Comparison of ENCODE assay signal across 20 mouse cellular contexts in genomic region chr1:153127622-153128021, GRCm38 (mm10). TPM values are rescaled to one million over a fixed set of nuclear protein-coding genes. Genes with fewer than 3 reads are reported as not detected.
DNase-seq lines count a peak whose midpoint lies in the region; ATAC-seq and TF ChIP-seq lines count a peak whose summit lies in the region.
"Had no signal": no experiment of that assay in that cellular context is flagged by ENCODE, and none has a peak within 500 bp of the region (broad histone marks: within the 10 kb centered on the region; RNA-seq: fewer than 3 reads in every experiment).

No protein-coding gene starts in this region.

- H3K9me3 ChIP-seq in midbrain, embryonic 11.5 days (ENCODE audit: control insufficient read depth, low read length), result no peaks in the 10 kb centered on the region
- no peaks in the 10 kb centered on the region for H3K9me3 ChIP-seq in midbrain, embryonic 14.5 days (ENCODE audit: control insufficient read depth, low read length)
- H3K9me3 ChIP-seq in hindbrain, embryonic 13.5 days, result no peaks in the 10 kb centered on the region
- H3K9me3 ChIP-seq: G1E; hindbrain, embryonic 10.5 days; limb, embryonic 10.5 days; limb, embryonic 15.5 days; liver, embryonic 13.5 days; neural tube, embryonic 12.5 days had no signal

- H3K4me2 ChIP-seq in midbrain, embryonic 11.5 days, result no peak overlapping the region
- H3K4me2 ChIP-seq in midbrain, embryonic 14.5 days (ENCODE audit: low read length), result no peak overlapping the region
- no peak overlapping the region for H3K4me2 ChIP-seq in hindbrain, embryonic 13.5 days
- H3K4me2 ChIP-seq: limb, embryonic 15.5 days; liver, embryonic 13.5 days; lung, embryonic 14.5 days; neural tube, embryonic 12.5 days had no signal

- no peaks in the 10 kb centered on the region for H3K79me2 ChIP-seq in heart, adult 2 months (replicated peaks; ENCODE audit: control insufficient read depth, insufficient read depth, low read length)

- TF ChIP-seq POLR2A in heart, adult 2 months (IDR thresholded peaks at IDR 0.05; ENCODE audit: insufficient read depth, low read depth, low read length), result no peak

- no peak overlapping the region for H3K9ac ChIP-seq in heart, adult 2 months (ENCODE audit: low read depth, low read length)
- no peak overlapping the region for H3K9ac ChIP-seq in midbrain, embryonic 11.5 days (ENCODE audit: low read length)
- H3K9ac ChIP-seq in midbrain, embryonic 14.5 days (replicated peaks; ENCODE audit: low read length), result no peak overlapping the region
- H3K9ac ChIP-seq in hindbrain, embryonic 13.5 days, result no peak overlapping the region
- H3K9ac ChIP-seq: limb, embryonic 15.5 days; liver, embryonic 13.5 days; lung, embryonic 14.5 days; neural tube, embryonic 12.5 days had no signal

- H3K27me3 ChIP-seq in heart, adult 2 months (ENCODE audit: control insufficient read depth, insufficient read depth, low read length), result no peaks in the 10 kb centered on the region
- H3K27me3 ChIP-seq in midbrain, embryonic 11.5 days (ENCODE audit: control insufficient read depth, insufficient read depth, low read length), result no peaks in the 10 kb centered on the region
- no peaks in the 10 kb centered on the region for H3K27me3 ChIP-seq in midbrain, embryonic 14.5 days (ENCODE audit: control insufficient read depth, insufficient read depth, low read length)
- no peaks in the 10 kb centered on the region for H3K27me3 ChIP-seq in hindbrain, embryonic 13.5 days
- H3K27me3 ChIP-seq: limb, embryonic 15.5 days; neural tube, embryonic 12.5 days had no signal

- peak overlapping the region; percentile 82 for H3K27ac ChIP-seq in heart, adult 2 months
- H3K27ac ChIP-seq in midbrain, embryonic 11.5 days (ENCODE audit: low read depth, low read length), result no peak overlapping the region
- H3K27ac ChIP-seq in midbrain, embryonic 14.5 days (replicated peaks; ENCODE audit: low read depth, low read length), result no peak overlapping the region
- no peak overlapping the region for H3K27ac ChIP-seq in hindbrain, embryonic 13.5 days
- H3K27ac ChIP-seq: hindbrain, embryonic 10.5 days; limb, embryonic 15.5 days; liver, embryonic 13.5 days; neural tube, embryonic 12.5 days had no signal

- 55% methylated on average over 4 of the region's 4 CpGs for WGBS in heart, adult 2 months
- 85% methylated on average over 4 of the region's 4 CpGs for WGBS in midbrain, embryonic 11.5 days
- 87% methylated on average over 4 of the region's 4 CpGs for WGBS in midbrain, embryonic 14.5 days
- whole genome bisulfite sequencing in hindbrain, embryonic 13.5 days, result 82% methylated on average over 4 of the region's 4 CpGs

- H3K36me3 ChIP-seq in heart, adult 2 months (ENCODE audit: control insufficient read depth, insufficient read depth, low read length), result peaks cover 4% of the 10 kb centered on the region; the same call in 1 of the 2 replicates
- H3K36me3 ChIP-seq in midbrain, embryonic 11.5 days (ENCODE audit: control insufficient read depth, insufficient read depth, low read length), result no peaks in the 10 kb centered on the region
- no peaks in the 10 kb centered on the region for H3K36me3 ChIP-seq in midbrain, embryonic 14.5 days (ENCODE audit: control insufficient read depth, insufficient read depth, low read length)
- H3K36me3 ChIP-seq in hindbrain, embryonic 13.5 days, result no peaks in the 10 kb centered on the region
- H3K36me3 ChIP-seq: G1E; hindbrain, embryonic 10.5 days; limb, embryonic 10.5 days; limb, embryonic 15.5 days; liver, embryonic 13.5 days; neural tube, embryonic 12.5 days had no signal

- H3K4me1 ChIP-seq in heart, adult 2 months (ENCODE audit: control insufficient read depth, insufficient read depth, low read length), result peaks cover 20% of the 10 kb centered on the region
- no peaks in the 10 kb centered on the region for H3K4me1 ChIP-seq in midbrain, embryonic 11.5 days (ENCODE audit: control insufficient read depth, insufficient read depth, low read length)
- H3K4me1 ChIP-seq in midbrain, embryonic 14.5 days (ENCODE audit: control insufficient read depth, insufficient read depth, low read length), result no peaks in the 10 kb centered on the region
- no peaks in the 10 kb centered on the region for H3K4me1 ChIP-seq in hindbrain, embryonic 13.5 days (replicated peaks)
- H3K4me1 ChIP-seq: limb, embryonic 15.5 days; liver, embryonic 13.5 days; neural tube, embryonic 12.5 days had no signal

- TF ChIP-seq CTCF in heart, adult 2 months (IDR thresholded peaks at IDR 0.05), result no peak

- no peak for DNase-seq in heart, adult 2 months
- DNase-seq in heart, adult 18-20 months, result no peak
- DNase-seq in midbrain, embryonic 11.5 days (ENCODE audit: low spot score, missing footprints), result peak; percentile 17
- no peak for DNase-seq in midbrain, embryonic 14.5 days
- DNase-seq in lung, postnatal 14 days, result peak; percentile 42
- DNase-seq in thymus, postnatal 4 days, result no peak
- DNase-seq: adrenal gland, adult 8-10 months; kidney, adult 8-10 months; layer of hippocampus, adult 9-11 months; liver, embryonic 13.5 days; lung, embryonic 14.5 days had no signal

- intact Hi-C loops in heart, adult 2 months (cut with DNase I), result loop anchor here (5.0 kb wide), 2 partner anchors 100 to 190 kb away; no protein-coding TSS in a partner anchor

- no peak overlapping the region for H3K4me3 ChIP-seq in heart, adult 2 months
- no peak overlapping the region for H3K4me3 ChIP-seq in midbrain, embryonic 11.5 days (ENCODE audit: low read depth, low read length)
- H3K4me3 ChIP-seq in midbrain, embryonic 14.5 days (replicated peaks; ENCODE audit: low read depth, low read length), result no peak overlapping the region
- H3K4me3 ChIP-seq in hindbrain, embryonic 13.5 days, result no peak overlapping the region
- H3K4me3 ChIP-seq: hindbrain, embryonic 10.5 days; limb, embryonic 10.5 days; limb, embryonic 15.5 days; liver, embryonic 13.5 days; neural tube, embryonic 12.5 days had no signal

- no peak for TF ChIP-seq EP300 in heart, adult 2 months (IDR thresholded peaks at IDR 0.05; ENCODE audit: insufficient read depth, low read depth, low read length)

- no peak for ATAC-seq in midbrain, embryonic 11.5 days (ENCODE audit: low FRiP score)
- no peak for ATAC-seq in midbrain, embryonic 14.5 days (ENCODE audit: low FRiP score, low TSS enrichment)
- no peak for ATAC-seq in hindbrain, embryonic 13.5 days (ENCODE audit: low FRiP score)
- ATAC-seq: forebrain, embryonic 14.5 days; hindbrain, embryonic 16.5 days; midbrain, embryonic 16.5 days had no signal

RNA-seq across cellular contexts. Expression of gene Lamc2, which starts 58.6 kb away (rescaled TPM):
- 10 to 100 TPM in 1 of 2 experiments, 1 to 10 TPM in 1; 9.3 to 11.8 TPM for total RNA-seq in heart, adult 2 months (2021)
- polyA plus RNA-seq in heart, adult 2 months (2012; rRNA removed), result 1.6 and 2.5 TPM in 2 replicates
- 10 to 100 TPM; 12.3 to 13.2 TPM for total RNA-seq in heart, adult 18-20 months (2021)
- polyA plus RNA-seq in midbrain, embryonic 11.5 days (2014; fragmentation: Nextera tagmentation; extraction: Ambion mirVana), result 0.25 and 0.51 TPM in 2 replicates
- polyA plus RNA-seq in midbrain, embryonic 14.5 days (2014; fragmentation: Nextera tagmentation; extraction: Ambion mirVana), result 1.3 and 2.3 TPM in 2 replicates
- polyA plus RNA-seq in hindbrain, embryonic 13.5 days (2015; fragmentation: Nextera tagmentation; extraction: Ambion mirVana), result 0.80 and 0.84 TPM in 2 replicates
- polyA plus RNA-seq: G1E had no signal

Comparison
In these comparisons a context has a peak if more than half of its experiments do, and no peak if none do; other contexts are left out.
1. DNase-seq: peak in midbrain, embryonic 11.5 days (single experiment) and lung, postnatal 14 days (single experiment); none in heart, adult 2 months (0 of 2), heart, adult 18-20 months (0 of 2), midbrain, embryonic 14.5 days (single experiment) and thymus, postnatal 4 days (single experiment).